Mouse (Mus musculus) ES-E14 (cell line): Measurements from ENCODE around the gene N4bp1.

Source experiments
- ZC3H11A ChIP-seq: IDR thresholded peaks from 2 replicates; pipeline ENCODE4 v1.6.1; 2012; ENCODE audit warnings: low read depth, mild to moderate bottlenecking, inconsistent platforms, low read length, borderline replicate concordance
- ZNF384 ChIP-seq: IDR thresholded peaks from 2 replicates; pipeline ENCODE4 v1.6.1; 2012; ENCODE audit warnings: low read depth, low read length, inconsistent platforms

DNA sequence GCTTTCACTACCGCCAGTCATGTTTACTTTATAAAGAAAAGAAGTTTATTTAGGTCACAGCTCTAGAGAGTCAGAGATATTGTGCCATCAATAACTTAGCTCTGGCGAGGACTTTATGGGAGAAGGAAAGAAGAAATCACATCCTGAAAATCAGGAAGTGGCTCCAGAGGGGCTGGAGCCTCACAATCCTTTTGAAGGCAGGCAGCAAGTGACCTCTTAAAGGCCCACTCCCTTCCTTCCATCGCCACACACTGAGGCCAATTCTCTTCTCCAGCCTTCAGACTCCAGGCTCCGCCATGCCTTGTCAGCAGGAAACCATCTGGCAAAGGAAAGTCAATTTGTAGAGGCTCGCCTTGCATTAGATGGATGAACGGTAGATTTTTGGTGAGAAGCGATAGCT is 35.4 kb upstream of the N4bp1 start:
- no peak for TF ChIP-seq ZNF384
- TF ChIP-seq ZC3H11A: no peak
